Mouse (Mus musculus): ENCODE measurements around the gene Ror2. TPM values are rescaled to one million over a fixed set of nuclear protein-coding genes. Genes with fewer than 3 reads are reported as not detected.

The Ror2 gene
- polyA plus RNA-seq, 1 experiment from 2014 or later, result 24.0 TPM

DNA sequence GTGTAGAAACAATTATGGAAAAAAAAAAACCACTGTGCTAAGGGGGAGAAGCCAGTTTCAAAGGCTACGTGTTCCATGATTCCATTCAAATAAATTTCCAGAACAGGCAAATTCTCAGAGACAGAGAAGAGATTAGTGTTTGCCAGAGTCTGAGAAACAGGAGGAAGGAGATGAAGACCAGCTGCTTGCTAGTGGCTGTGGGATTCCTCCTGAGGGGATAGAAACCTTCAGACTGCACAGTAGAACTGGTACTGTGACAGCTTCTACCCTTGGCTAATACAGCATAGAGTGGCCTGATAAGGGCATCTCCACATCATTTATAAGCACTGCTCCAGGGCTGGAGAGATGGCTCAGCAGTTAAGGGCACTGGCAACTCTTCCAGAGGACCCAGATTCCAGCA lies 11.2 kb downstream of the Ror2 start:
- Histone ChIP-seq H3K9me3 (replicated peaks) (no peaks in the 10 kb centered on the region), H3K4me2 (replicated peaks) (no peak overlapping the region), H3K36me3 (no peaks in the 10 kb centered on the region), H3K4me3 (replicated peaks) (no peak overlapping the region), H3K9ac (no peak overlapping the region), H3K27me3 (no peaks in the 10 kb centered on the region), H3K27ac (replicated peaks) (peak overlapping the region; percentile 30; the same call in 1 of the 2 replicates), H3K4me1 (peaks cover 37% of the 10 kb centered on the region)
- ATAC-seq (ENCODE audit: insufficient number of reproducible peaks, low FRiP score, low TSS enrichment, low read depth), result no peak
- 53% methylated on average over 1 of the region's 1 CpGs for WGBS

DNA sequence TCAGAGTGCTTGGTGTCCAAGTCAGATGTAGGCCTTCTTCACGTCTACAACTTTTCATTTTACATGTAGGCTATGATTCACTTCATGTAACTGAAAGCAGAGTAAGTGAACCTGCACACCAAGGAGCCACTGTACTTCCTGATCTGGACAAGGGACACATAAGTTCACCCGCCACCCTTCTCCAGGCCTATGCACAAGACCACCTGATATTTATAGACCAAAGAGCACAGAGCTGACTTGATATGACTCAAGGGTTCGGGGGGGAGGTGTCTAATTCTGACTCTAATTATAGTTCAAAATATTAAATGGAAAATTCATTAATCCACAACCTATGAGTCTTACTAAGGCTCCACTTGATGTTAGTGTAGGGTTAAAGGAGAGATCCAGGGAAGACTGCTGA lies 14.3 kb downstream of the Ror2 start:
- Histone ChIP-seq H3K4me1 (peaks cover 37% of the 10 kb centered on the region), H3K9me3 (replicated peaks) (no peaks in the 10 kb centered on the region), H3K27me3 (no peaks in the 10 kb centered on the region), H3K36me3 (no peaks in the 10 kb centered on the region), H3K4me2 (replicated peaks) (no peak overlapping the region), H3K4me3 (replicated peaks) (no peak overlapping the region), H3K9ac (no peak overlapping the region), H3K27ac (replicated peaks) (no peak overlapping the region)
- WGBS, result 83% methylated on average over 3 of the region's 3 CpGs
- ATAC-seq (ENCODE audit: insufficient number of reproducible peaks, low FRiP score, low TSS enrichment, low read depth), result no peak

DNA sequence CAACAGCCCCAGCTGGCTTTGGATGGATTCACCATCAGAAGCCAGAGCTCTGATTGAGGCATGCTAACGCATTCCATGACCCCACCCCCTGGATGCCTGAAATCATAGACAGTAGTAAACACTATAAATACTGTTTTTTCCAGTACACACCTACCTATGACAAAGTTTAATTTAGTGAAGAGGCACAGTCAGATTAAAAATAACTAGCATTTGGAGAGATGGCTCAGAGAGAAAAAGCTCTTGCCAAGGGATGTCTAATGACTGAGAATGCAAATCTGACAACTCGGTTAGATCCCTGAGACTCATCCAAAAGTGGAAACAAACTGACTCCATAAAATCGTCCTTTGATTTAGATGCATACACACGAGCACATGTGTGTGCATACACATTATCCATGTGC lies 15.4 kb downstream of the Ror2 start:
- Histone ChIP-seq H3K4me2 (replicated peaks) (no peak overlapping the region), H3K36me3 (no peaks in the 10 kb centered on the region), H3K9me3 (replicated peaks) (no peaks in the 10 kb centered on the region), H3K27me3 (no peaks in the 10 kb centered on the region), H3K9ac (no peak overlapping the region), H3K4me1 (peaks cover 35% of the 10 kb centered on the region), H3K4me3 (replicated peaks) (no peak overlapping the region), H3K27ac (replicated peaks) (no peak overlapping the region)
- WGBS, result 55% methylated on average over 4 of the region's 4 CpGs
- no peak for ATAC-seq (ENCODE audit: insufficient number of reproducible peaks, low FRiP score, low TSS enrichment, low read depth)

DNA sequence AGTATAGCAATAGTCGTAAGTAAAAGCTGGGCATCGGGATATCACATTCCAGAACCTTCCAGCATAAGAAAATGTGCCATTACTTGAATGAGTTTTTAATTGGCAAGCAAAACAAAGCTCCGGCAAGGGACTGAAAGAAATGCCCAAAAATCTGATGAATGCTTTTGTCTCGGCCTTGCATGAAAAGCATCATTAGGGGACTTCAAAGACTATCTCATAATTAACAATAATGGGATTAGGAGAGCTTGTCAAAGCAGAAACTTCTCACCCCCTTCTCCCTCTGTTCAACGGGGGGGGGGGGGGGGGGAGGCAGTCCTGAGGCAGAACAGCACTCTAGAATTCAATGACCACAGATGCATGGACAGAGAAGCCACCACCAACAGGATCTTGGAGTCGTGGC lies 17.4 kb downstream of the Ror2 start:
- Histone ChIP-seq H3K4me2 (replicated peaks) (no peak overlapping the region), H3K27me3 (no peaks in the 10 kb centered on the region), H3K9me3 (replicated peaks) (no peaks in the 10 kb centered on the region), H3K36me3 (no peaks in the 10 kb centered on the region), H3K27ac (replicated peaks) (no peak overlapping the region), H3K9ac (no peak overlapping the region), H3K4me3 (replicated peaks) (no peak overlapping the region), H3K4me1 (peaks cover 37% of the 10 kb centered on the region)
- 38% methylated on average over 6 of the region's 6 CpGs for WGBS
- ATAC-seq (ENCODE audit: insufficient number of reproducible peaks, low FRiP score, low TSS enrichment, low read depth), result no peak

DNA sequence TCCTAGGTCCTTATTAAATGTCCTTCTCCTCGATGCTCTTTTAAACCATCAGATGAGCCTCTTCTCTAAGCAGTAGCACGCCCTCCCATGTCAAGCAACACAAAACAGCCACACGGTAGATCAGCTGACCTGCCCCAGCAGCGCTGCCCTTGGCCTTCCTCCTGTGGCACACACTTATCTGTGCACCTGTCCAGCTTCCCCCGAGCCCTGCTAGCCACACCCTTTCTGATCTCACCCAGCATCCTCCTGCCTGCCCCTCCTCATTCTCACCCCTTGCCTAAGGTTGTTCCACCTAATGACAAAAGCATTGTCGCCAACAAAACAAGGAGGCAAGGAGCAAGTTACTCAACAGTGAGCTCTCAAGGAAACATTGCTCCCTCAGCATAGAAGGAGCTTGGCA lies 18.1 kb downstream of the Ror2 start:
- Histone ChIP-seq H3K27ac (replicated peaks) (no peak overlapping the region), H3K4me3 (replicated peaks) (no peak overlapping the region), H3K27me3 (no peaks in the 10 kb centered on the region), H3K4me2 (replicated peaks) (no peak overlapping the region), H3K4me1 (peaks cover 44% of the 10 kb centered on the region), H3K36me3 (no peaks in the 10 kb centered on the region), H3K9ac (no peak overlapping the region), H3K9me3 (replicated peaks) (no peaks in the 10 kb centered on the region)
- WGBS, result 67% methylated on average over 6 of the region's 6 CpGs
- ATAC-seq (ENCODE audit: insufficient number of reproducible peaks, low FRiP score, low TSS enrichment, low read depth), result no peak

DNA sequence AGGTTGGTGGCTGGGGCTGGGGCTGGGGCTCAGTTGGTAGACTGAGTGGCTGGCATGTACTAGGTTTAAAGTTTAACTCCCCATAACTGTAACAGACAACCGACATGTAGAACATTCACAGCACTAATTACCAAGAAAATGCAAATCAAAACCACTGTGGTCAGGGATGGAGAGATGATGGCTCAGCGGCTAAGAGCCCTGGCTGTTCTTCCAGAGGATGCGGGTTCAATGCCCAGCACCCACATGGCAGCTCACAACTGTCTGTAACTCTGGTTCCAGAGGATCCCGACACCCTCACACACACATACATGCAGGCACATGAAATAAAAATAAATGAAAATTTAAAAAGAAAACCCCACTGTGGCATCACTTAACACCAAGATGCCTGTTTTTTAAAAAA lies 18.8 kb downstream of the Ror2 start:
- Histone ChIP-seq H3K4me1 (peaks cover 50% of the 10 kb centered on the region), H3K36me3 (no peaks in the 10 kb centered on the region), H3K4me2 (replicated peaks) (no peak overlapping the region; the same call in 1 of the 2 replicates), H3K9ac (no peak overlapping the region), H3K27ac (replicated peaks) (peak overlapping the region; percentile 80), H3K27me3 (no peaks in the 10 kb centered on the region), H3K9me3 (replicated peaks) (no peaks in the 10 kb centered on the region), H3K4me3 (replicated peaks) (no peak overlapping the region)
- no peak for ATAC-seq (ENCODE audit: insufficient number of reproducible peaks, low FRiP score, low TSS enrichment, low read depth)
- 55% methylated on average over 4 of the region's 4 CpGs for WGBS

DNA sequence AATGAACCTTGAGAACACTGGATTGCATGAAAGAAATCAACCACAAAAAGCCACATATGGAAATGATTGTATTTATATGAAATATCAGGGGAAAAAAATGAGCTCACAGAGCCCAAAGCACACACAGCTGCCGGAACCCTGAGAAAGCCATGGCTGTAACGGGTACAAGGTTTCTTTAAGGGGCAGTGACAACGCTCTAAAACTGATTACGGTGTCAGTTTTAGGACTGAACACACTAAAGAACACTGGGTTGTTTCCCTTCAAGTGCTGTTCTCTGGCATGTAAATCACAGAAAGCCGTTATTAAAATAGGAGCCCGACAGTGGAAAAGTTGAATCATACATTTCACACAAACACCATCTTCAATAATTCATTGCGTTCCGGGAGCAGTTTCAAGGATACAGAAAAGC lies 19.4 kb downstream of the Ror2 start:
- Histone ChIP-seq H3K9me3 (replicated peaks) (no peaks in the 10 kb centered on the region), H3K9ac (no peak overlapping the region), H3K27ac (replicated peaks) (peak overlapping the region; percentile 80), H3K27me3 (no peaks in the 10 kb centered on the region), H3K36me3 (no peaks in the 10 kb centered on the region), H3K4me3 (replicated peaks) (0 out of 2 replicates have a peak overlapping the region, but pooled peaks have one; percentile 5), H3K4me1 (peaks cover 53% of the 10 kb centered on the region), H3K4me2 (replicated peaks) (peak overlapping the region; percentile 18)
- no peak for ATAC-seq (ENCODE audit: insufficient number of reproducible peaks, low FRiP score, low TSS enrichment, low read depth)
- WGBS, result 34% methylated on average over 8 of the region's 8 CpGs

DNA sequence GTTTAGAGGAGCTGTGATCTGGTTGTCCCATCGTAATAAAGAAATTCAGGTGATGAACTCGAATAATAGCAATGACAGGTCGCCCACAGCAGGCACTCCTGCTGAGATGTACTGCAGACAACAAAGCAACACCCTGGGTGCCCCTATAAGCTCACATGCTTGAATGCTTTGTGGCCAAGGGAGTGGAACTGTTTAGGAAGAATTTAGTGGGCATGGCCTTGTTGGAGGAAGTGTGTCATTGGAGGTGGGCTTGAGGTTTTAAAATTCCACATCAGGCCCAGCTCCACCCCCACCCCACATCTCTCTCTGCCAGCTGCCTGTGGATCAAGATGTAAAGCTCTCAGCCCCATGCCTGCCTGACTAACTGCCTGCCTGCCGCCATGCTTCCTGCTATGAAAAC lies 21.0 kb downstream of the Ror2 start:
- H3K9ac ChIP-seq, result no peak overlapping the region
- H3K4me3 ChIP-seq (replicated peaks), result no peak overlapping the region
- ATAC-seq (ENCODE audit: insufficient number of reproducible peaks, low FRiP score, low TSS enrichment, low read depth), result no peak
- no peak overlapping the region for H3K4me2 ChIP-seq (replicated peaks)
- no peaks in the 10 kb centered on the region for H3K27me3 ChIP-seq
- H3K36me3 ChIP-seq, result no peaks in the 10 kb centered on the region
- peaks cover 68% of the 10 kb centered on the region for H3K4me1 ChIP-seq
- H3K27ac ChIP-seq (replicated peaks), result no peak overlapping the region
- H3K9me3 ChIP-seq (replicated peaks), result no peaks in the 10 kb centered on the region
- 89% methylated on average over 4 of the region's 4 CpGs for WGBS

DNA sequence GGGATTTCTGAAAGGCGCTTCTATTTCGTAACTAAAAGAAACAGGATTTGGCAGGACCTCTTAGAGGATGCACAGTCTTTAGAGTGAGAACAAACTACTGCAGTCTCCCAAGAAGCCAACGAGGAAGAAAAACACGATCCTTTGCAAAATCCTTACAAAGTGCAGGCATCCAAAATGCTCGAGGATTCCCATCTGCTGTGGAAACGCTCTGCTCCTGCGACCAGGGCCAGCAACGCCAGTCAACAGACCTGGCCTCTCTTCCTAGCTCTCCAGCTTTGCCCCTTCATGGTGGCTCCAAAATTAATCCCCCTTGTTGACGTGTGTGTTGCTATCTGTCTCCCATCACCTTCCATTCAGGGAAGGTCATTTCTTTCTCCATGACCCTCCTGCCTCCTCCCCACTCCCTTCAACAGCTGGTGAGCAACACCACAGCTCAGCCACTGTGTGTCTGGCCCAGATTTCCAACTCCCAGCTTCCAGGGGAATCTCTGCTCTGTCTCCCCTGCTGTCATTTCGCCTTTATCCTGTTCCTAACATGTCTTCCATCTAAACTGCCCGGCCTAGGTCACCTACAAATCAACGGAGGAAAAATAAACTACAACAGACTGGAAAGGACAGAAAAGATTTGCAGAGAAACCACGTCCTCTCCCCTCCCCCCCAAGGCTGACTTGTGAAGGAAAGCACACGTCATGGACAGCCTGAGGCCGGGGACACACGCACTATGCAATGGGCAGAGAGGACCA lies 23.2 kb downstream of the Ror2 start:
- 59% methylated on average over 16 of the region's 16 CpGs for WGBS
- peaks cover 79% of the 10 kb centered on the region for H3K4me1 ChIP-seq
- no peaks in the 10 kb centered on the region for H3K27me3 ChIP-seq
- H3K27ac ChIP-seq (replicated peaks), result peak overlapping the region; percentile 29
- no peaks in the 10 kb centered on the region for H3K9me3 ChIP-seq (replicated peaks)
- H3K9ac ChIP-seq, result no peak overlapping the region
- H3K4me3 ChIP-seq (replicated peaks), result no peak overlapping the region
- H3K4me2 ChIP-seq (replicated peaks), result no peak overlapping the region
- ATAC-seq (ENCODE audit: insufficient number of reproducible peaks, low FRiP score, low TSS enrichment, low read depth), result no peak
- no peaks in the 10 kb centered on the region for H3K36me3 ChIP-seq

DNA sequence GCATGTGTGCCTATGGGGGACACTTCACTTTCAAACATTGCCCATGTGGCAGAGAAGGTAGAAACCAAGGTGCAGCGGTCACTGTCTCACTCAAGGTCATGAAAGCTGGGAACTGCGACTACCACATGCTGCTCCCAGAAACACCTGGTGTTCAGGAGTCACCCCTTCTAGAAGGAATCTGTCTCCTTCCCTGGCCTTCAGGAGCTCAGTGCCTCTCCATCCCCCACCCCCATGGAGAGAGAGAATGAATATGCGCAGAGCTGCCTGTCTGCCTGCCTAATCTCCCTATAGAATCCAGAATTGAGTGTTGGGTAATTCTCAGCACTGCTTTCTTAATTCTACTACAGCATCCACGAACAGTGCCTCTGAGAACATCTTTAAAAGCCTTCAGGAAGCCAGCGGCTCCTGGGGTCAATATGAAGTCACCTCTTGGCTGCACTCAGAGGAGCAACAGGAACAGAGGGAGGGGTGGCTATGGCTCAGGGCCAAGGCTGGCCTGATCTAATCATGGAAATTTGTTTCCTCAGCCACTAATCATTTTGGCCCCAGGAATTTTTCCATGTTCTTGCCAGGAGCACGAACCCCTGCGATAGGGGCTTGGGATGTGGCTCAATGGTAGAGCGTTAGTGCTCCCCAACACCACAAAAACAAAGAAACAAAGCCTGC lies 24.7 kb downstream of the Ror2 start:
- ATAC-seq (ENCODE audit: insufficient number of reproducible peaks, low FRiP score, low TSS enrichment, low read depth), result no peak
- 53% methylated on average over 8 of the region's 8 CpGs for WGBS
- H3K9me3 ChIP-seq (replicated peaks), result no peaks in the 10 kb centered on the region

DNA sequence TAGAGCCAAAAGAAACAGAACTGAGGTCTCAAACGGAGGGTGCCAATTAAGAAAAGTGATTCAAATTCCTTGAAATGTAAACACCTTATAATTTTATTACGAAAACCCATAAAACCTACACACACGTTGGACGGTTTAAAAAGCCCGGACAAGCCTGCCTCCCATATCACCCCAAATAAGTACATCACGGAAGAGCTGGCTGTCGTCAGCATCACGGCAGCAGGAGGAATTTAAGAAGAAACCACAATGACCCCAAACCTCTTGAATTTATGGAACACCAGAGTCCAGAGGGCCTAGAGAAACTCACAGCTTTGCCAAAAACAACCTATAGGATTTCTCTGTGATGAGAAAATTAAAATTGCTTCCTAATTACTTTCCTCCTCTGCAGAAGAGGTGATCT lies 27.0 kb downstream of the Ror2 start:
- WGBS, result 34% methylated on average over 8 of the region's 8 CpGs
- peak overlapping the region; percentile 58; the same call in 1 of the 2 replicates for H3K27ac ChIP-seq (replicated peaks)

More for the DNA sequence above, 24.7 kb downstream of the Ror2 start:
- peaks cover 78% of the 10 kb centered on the region for H3K4me1 ChIP-seq
- H3K36me3 ChIP-seq, result no peaks in the 10 kb centered on the region
- H3K4me2 ChIP-seq (replicated peaks), result no peak overlapping the region
- no peak overlapping the region for H3K9ac ChIP-seq
- 0 out of 2 replicates have a peak overlapping the region, but pooled peaks have one; percentile 24 for H3K27ac ChIP-seq (replicated peaks)
- no peak overlapping the region for H3K4me3 ChIP-seq (replicated peaks)
- no peaks in the 10 kb centered on the region for H3K27me3 ChIP-seq

More for the DNA sequence above, 27.0 kb downstream of the Ror2 start:
- H3K9ac ChIP-seq, result no peak overlapping the region
- no peak overlapping the region for H3K4me3 ChIP-seq (replicated peaks)
- no peak overlapping the region for H3K4me2 ChIP-seq (replicated peaks)
- no peaks in the 10 kb centered on the region for H3K36me3 ChIP-seq
- no peaks in the 10 kb centered on the region for H3K9me3 ChIP-seq (replicated peaks)
- H3K27me3 ChIP-seq, result no peaks in the 10 kb centered on the region
- no peak for ATAC-seq (ENCODE audit: insufficient number of reproducible peaks, low FRiP score, low TSS enrichment, low read depth)
- peaks cover 66% of the 10 kb centered on the region for H3K4me1 ChIP-seq

Measured in embryonic facial prominence, embryonic 15.5 days (tissue).